Mouse (Mus musculus) C2C12 (cell line): ENCODE data around the gene Xpo4.

Experiments
- CTCF ChIP-seq: IDR thresholded peaks from one replicate; pipeline ENCODE4 v1.5.1; 2011; ENCODE audit not compliant: control insufficient read depth, insufficient read depth, insufficient read length
- MAX ChIP-seq: IDR thresholded peaks from one replicate; pipeline ENCODE4 v1.6.1; 2011; ENCODE audit warnings: mild to moderate bottlenecking, control low read depth

DNA sequence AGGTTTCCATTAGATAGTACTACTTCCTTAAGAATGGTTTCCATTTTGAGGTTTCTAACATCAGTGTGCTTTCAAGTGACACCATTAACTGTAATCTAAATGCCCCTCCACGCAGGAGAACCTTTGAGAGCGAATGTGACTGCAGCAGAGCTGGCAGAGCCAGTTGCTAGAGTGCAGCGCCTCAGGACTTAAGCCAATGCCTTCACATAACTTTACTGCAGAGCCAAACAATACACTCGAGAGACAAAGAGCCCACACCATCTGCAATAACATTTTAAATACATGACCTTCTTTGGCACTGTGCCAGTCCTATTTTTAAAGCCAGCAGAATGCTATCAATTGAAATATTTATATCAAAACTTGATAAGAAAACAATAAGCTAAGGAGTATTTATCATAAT is 35.6 kb downstream of the Xpo4 start:
- TF ChIP-seq CTCF (no peak), MAX (no peak)
